Mouse (Mus musculus): Measurements from ENCODE around the gene Prdx4.
"Not testable (repeated sequence)": the region's sequence is repeated elsewhere in the genome, so short reads cannot be mapped to it uniquely, and the experiment has no call there.

Prdx4 gene

DNA sequence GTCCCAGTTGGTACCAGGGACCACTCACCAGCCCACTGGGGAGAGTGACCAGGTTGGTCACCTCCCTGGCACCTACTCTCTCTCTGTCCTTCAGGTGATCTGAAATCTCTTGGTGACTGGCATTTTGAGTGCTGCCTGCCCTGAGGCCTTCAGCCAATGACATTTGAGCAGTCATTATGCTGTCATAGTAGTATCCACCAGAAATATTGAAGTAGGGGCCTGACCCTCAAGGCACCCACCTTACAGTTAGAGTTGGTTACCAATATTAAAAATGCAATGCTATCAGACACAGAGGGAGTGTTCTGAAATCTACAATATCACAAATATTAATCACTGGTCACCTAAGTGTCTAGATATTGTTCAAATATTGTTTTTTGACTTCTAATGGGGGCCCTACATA lies at the start of gene Prdx4:
Gene Prdx4, minus strand, starts transcription at position 101 of the 400 bp plus-strand sequence.
- DNase-seq, result no peak

DNA sequence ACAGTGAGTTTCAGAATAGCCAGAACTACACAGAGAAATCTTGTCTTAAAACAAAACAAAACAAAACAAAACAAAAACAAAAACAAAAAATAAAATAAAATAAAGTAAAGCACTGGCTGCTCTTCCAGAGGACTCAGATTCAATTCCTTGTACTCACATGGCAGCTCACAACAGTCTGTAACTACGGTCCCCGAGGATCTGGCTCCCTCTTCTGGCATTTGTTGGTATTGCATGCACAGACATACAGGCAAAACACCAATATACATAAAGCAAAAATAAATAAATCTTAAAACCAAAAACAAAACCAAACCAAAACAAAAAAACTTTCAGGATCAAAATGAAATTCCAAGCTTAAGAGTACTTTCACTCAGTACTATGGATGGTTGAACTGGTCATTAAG lies 36.0 kb upstream of the Prdx4 start:
- DNase-seq, result peak; percentile 29

DNA sequence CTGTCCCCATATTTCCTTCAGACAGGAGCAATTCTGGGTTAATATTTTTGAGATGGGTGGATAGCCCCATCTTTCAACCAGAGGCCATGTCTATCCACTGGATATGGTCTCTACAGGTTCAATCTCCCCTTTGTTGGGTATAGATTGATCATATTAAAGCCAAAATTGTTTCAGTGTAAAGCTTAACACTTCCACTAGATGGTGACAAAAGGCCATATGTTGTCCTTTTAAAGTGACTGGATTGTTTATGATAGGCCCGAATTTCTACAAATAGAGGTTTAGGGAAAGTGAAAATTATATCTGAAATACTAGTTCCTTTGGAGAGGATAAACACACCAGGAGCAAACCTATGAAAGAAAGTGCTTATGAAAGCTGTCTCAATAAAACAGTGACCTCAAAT lies 34.9 kb upstream of the Prdx4 start:
- peak; percentile 9 for DNase-seq

DNA sequence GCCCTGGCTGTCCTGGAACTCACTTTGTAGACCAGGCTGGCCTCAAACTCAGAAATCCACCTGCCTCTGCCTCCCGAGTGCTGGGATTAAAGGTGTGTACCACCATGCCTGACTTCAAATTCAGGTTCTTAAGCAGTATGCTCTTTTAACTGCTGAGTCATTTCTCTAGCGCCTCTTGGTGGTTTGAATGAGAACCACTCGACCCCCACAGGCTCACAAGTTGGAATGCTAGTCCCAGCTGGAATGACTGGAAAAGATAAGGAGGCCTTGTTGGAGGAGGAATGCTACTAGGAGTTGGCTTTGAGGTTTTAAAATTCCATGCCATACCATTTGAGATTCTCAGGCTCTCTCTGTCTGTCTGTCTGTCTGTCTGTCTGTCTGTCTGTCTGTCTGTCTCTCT lies 29.6 kb upstream of the Prdx4 start:
- DNase-seq, result not testable (repeated sequence)

DNA sequence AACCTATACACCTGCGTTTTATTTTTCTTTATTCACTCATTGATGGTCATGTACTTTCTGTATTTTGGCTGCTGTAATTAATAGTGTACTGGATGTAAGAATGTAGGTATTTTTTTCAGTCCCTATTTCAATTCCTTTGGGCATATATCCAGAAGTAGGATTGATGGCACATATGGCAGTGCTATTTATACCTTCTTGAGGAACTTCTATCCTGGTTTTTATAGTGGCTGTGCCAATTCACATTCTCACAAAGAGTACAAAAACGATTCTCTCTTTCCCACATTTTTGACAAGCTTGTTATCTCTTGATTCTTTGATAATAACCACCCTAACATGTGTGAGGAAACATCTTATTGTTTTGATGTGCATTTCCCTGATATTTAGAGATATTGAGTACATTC lies 24.5 kb upstream of the Prdx4 start:
- no peak for DNase-seq

DNA sequence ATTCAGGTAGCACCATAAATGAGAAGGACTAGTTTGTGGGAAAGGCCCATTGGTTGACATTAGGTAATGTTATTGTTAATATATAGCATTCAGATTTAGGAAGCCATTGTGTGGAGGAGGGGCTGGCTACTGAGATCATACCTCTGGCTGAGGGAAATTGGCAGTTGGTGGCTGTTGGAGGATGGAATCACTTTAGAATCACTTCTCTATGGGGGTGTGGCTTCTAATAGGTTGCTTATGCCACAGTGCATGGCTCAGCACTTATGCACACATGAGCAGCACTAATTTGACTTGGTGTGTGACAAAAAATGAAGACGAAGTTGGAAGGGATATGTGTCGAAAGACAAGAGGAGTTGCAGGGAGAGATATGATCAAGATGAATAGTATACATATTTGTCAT lies 5.7 kb upstream of the Prdx4 start:
- no peak for DNase-seq

DNA sequence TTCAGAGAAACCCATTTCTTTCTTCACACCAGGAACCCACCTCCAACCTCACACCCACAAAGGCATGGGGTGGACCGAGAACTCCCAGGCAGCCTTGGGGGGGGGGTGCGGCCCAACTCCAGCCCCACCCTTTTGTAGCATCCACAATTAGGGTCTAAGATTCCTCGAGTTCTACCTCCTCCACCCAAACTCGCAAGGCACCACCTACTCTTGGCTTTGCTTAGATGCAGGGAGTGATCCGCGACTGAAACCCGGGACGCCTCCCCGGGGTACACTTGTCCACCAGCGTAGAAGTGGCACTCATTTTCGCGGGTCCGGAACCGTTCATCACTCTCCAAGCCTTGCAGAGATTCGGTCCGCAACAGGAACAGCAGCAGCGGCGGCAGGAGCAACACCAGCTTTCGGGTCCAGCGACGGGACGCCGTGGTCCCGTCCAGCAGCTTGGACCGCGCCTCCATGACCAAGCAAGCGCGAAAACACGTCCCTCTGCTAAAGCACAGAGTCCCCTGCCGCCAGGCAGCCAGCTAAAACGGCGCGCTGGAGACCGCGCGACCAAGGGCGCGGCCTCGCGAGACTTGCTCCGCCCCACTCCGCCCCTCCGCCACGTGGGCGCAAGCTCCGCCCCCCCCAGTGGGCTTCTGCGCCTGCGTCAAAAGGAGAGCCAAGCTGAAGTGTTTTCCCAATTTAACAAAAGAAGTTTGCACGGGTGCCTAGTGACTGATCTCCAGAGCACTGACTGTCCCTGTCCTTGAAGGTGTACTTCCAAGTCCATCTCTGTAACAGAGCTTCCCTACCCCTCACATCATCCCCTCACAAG lies 2.4 kb downstream of the Prdx4 start:
- DNase-seq, result peak; percentile 76

DNA sequence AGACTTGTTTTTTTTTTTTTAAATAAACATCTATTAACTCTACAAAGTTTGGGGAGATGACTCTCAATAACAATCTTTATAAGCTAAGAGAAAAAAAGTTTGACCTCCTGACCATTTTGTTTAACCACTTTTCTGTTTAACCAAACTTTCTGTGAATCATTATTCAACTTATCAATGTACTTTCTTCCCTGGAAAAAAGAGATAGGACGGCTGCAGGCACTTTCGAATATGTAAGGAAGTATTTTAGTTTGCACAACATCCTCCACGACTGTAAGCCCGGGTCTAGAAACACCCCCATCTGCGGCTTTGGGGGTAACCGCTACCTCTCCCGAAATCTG lies 3.0 kb downstream of the Prdx4 start:
- no peak for DNase-seq

DNA sequence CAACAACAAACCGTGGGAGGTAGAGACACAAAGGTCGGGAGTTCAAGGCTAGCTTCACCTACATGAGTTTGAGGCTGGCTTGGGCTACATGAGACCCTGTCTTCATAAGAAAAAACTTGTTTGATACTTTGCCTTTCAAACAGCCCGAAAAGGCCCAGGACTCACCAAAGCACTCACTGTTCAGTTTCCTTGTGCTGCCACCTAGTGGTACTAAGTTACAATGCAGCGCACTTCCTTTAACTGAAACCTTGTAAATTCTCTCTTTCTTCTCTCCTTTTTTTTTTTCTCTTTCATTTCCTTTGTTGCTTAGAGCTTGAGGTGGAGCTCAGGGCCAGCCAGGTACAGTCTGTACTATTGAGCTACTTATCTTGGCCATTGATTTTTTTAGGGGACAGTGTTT lies 22.5 kb downstream of the Prdx4 start:
- DNase-seq, result peak; percentile 15

DNA sequence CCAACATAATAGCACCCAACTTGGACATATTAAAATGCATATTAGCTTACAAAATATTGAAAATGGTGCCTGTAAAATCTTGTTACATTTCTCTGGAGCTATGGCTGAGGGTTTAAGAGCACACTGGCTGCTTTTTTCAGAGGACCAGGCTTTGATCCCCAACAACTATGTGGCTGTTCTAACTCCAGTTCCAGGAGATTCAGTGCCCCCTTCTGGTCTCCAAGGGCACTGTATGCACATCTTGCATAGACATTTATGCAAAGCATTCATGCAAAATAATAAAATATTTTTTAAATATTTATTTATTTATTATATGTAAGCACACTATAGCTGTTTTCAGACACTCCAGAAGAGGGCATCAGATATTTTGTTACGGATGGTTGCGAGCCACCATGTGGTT lies 34.2 kb downstream of the Prdx4 start:
- DNase-seq, result no peak

DNA sequence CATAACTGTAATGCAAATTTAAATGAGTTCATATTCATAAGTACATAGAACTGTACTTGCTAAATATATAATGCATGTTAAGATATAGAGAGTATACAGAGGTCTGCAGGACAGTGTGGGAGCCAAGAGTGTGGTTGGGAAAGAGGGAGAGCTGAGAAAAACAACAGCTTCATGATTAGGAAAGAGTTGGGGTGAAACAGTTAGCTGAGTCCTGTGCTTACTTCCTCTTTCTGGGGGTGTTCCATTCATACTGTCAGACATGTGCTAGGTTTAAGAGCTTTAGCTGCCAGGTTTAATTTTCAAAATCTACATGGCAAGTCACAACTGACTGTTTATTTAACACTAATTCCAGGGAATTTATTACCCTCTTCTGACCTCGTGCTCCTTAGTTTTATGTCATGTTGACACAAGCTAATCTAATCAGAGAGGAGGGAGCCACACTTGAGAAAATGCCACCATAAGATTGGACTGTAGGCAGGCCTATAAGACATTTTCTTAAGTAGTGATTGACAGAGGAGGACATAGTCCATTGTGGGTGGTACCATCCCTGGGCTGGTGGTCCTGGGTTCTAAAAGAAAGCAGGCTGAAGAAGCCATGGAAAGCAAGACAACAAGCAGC lies 60.0 kb downstream of the Prdx4 start:
- DNase-seq, result no peak

DNA sequence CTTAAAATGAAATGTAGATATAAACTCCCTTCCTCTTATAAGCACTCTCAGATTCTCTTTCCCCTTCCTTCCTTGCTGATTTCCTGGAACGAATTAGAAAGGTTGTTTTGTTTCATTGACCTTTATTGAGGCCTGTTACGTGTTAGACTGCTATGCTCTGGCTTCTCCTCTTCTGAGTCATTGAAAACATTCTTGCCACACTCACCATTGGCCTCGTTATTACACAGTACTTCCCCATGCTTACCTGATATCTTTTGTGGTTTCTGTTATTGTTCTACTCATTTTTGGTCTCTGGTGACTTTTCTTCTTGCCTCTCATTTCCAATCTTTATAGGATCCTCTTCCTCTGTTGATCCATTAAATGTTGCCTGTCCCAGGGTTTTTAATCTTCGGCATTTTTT lies 62.1 kb downstream of the Prdx4 start:
- DNase-seq, result no peak
